Mouse (Mus musculus): ENCODE measurements around the gene Tmc2. TPM values are rescaled to one million over a fixed set of nuclear protein-coding genes. Genes with fewer than 3 reads are reported as not detected.

The Tmc2 gene
- polyA plus RNA-seq, 2 experiments, result not detected

GRCm38 (mm10) chr2:130246912-130247311 lies 51.9 kb downstream of the Tmc2 start:
- H3K27ac ChIP-seq, result no peak overlapping the region
- no peak overlapping the region for H3K9ac ChIP-seq (replicated peaks)
- H3K36me3 ChIP-seq (replicated peaks; ENCODE audit: control insufficient read depth, insufficient read depth, low read depth), result no peaks in the 10 kb centered on the region
- 41% methylated on average over 9 of the region's 9 CpGs for WGBS (ENCODE audit: insufficient replicate concordance)
- ATAC-seq (ENCODE audit: insufficient read depth) (no peak), DNase-seq (ENCODE audit: low read depth in 3 of 3, low spot score in 3 of 3) (peak in 1 of 3 experiments; percentile 35)
- no peak overlapping the region for H3K4me2 ChIP-seq (ENCODE audit: low read depth)
- H3K4me3 ChIP-seq (ENCODE audit: insufficient read depth in 1 of 2, low read depth in 2 of 2, low read length in 2 of 2), result no peak overlapping the region
- no peaks in the 10 kb centered on the region for H3K9me3 ChIP-seq (ENCODE audit: control insufficient read depth, low read length)
- no peaks in the 10 kb centered on the region for H3K27me3 ChIP-seq (ENCODE audit: control insufficient read depth, insufficient read depth, low read length)
- TF ChIP-seq CTCF (IDR thresholded peaks at IDR 0.05; ENCODE audit: low read depth) (peak; percentile 62), EP300 (IDR thresholded peaks at IDR 0.05; ENCODE audit: low read depth) (no peak)
- H3K4me1 ChIP-seq (replicated peaks; ENCODE audit: control insufficient read depth in 2 of 2, insufficient read depth in 2 of 2, low read length in 1 of 2), result peaks cover 2 to 11% of the 10 kb centered on the region in 2 experiments; a peak in 3 of 4 replicates

- no peak overlapping the region for H3K9ac ChIP-seq (replicated peaks)
- peaks cover 2 to 11% of the 10 kb centered on the region in 2 experiments; a peak in 3 of 4 replicates for H3K4me1 ChIP-seq (replicated peaks; ENCODE audit: control insufficient read depth in 2 of 2, insufficient read depth in 2 of 2, low read length in 1 of 2)
- H3K4me2 ChIP-seq (ENCODE audit: low read depth), result peak overlapping the region; percentile 3; the same call in 1 of the 2 replicates
- no peaks in the 10 kb centered on the region for H3K9me3 ChIP-seq (ENCODE audit: control insufficient read depth, low read length)
- H3K36me3 ChIP-seq (replicated peaks; ENCODE audit: control insufficient read depth, insufficient read depth, low read depth), result no peaks in the 10 kb centered on the region
- H3K27ac ChIP-seq, result no peak overlapping the region
- DNase-seq (ENCODE audit: low read depth in 3 of 3, low spot score in 3 of 3) (peak; percentile 17 to 36 (median 25)), ATAC-seq (ENCODE audit: insufficient read depth) (peak; percentile 90)
- no peaks in the 10 kb centered on the region for H3K27me3 ChIP-seq (ENCODE audit: control insufficient read depth, insufficient read depth, low read length)
- TF ChIP-seq EP300 (IDR thresholded peaks at IDR 0.05; ENCODE audit: low read depth) (peak; percentile 46), CTCF (IDR thresholded peaks at IDR 0.05; ENCODE audit: low read depth) (no peak)
- H3K4me3 ChIP-seq (ENCODE audit: insufficient read depth in 1 of 2, low read depth in 2 of 2, low read length in 2 of 2), result no peak overlapping the region
- WGBS (ENCODE audit: insufficient replicate concordance), result 34% methylated on average over 7 of the region's 7 CpGs
Measured at GRCm38 (mm10) chr2:130248226-130248625, 53.2 kb downstream of the Tmc2 start.

GRCm38 (mm10) chr2:130256762-130257161 lies 61.8 kb downstream of the Tmc2 start:
- WGBS (ENCODE audit: insufficient replicate concordance), result 37% methylated on average over 4 of the region's 4 CpGs
- no peaks in the 10 kb centered on the region for H3K9me3 ChIP-seq (ENCODE audit: control insufficient read depth, low read length)
- H3K27me3 ChIP-seq (ENCODE audit: control insufficient read depth, insufficient read depth, low read length), result no peaks in the 10 kb centered on the region
- H3K4me3 ChIP-seq (ENCODE audit: insufficient read depth in 1 of 2, low read depth in 2 of 2, low read length in 2 of 2), result no peak overlapping the region
- DNase-seq (ENCODE audit: low read depth in 3 of 3, low spot score in 3 of 3) (no peak), ATAC-seq (ENCODE audit: insufficient read depth) (no peak)
- TF ChIP-seq CTCF (IDR thresholded peaks at IDR 0.05; ENCODE audit: low read depth) (no peak), EP300 (IDR thresholded peaks at IDR 0.05; ENCODE audit: low read depth) (no peak)
- H3K4me1 ChIP-seq (replicated peaks; ENCODE audit: control insufficient read depth in 2 of 2, insufficient read depth in 2 of 2, low read length in 1 of 2), result peaks cover 13 to 16% of the 10 kb centered on the region in 2 experiments
- H3K4me2 ChIP-seq (ENCODE audit: low read depth), result no peak overlapping the region
- H3K27ac ChIP-seq, result no peak overlapping the region
- no peak overlapping the region for H3K9ac ChIP-seq (replicated peaks)
- no peaks in the 10 kb centered on the region for H3K36me3 ChIP-seq (replicated peaks; ENCODE audit: control insufficient read depth, insufficient read depth, low read depth)

GRCm38 (mm10) chr2:130260822-130261221 lies 65.8 kb downstream of the Tmc2 start:
- no peak overlapping the region for H3K27ac ChIP-seq
- TF ChIP-seq EP300 (IDR thresholded peaks at IDR 0.05; ENCODE audit: low read depth), result no peak
- no peak for TF ChIP-seq CTCF (IDR thresholded peaks at IDR 0.05; ENCODE audit: low read depth)
- peak overlapping the region; percentile 16 for H3K9ac ChIP-seq (replicated peaks)
- no peak overlapping the region for H3K4me3 ChIP-seq (ENCODE audit: insufficient read depth in 1 of 2, low read depth in 2 of 2, low read length in 2 of 2)
- DNase-seq (ENCODE audit: low read depth in 3 of 3, low spot score in 3 of 3) (no peak), ATAC-seq (ENCODE audit: insufficient read depth) (no peak)
- no peaks in the 10 kb centered on the region for H3K36me3 ChIP-seq (replicated peaks; ENCODE audit: control insufficient read depth, insufficient read depth, low read depth)
- H3K9me3 ChIP-seq (ENCODE audit: control insufficient read depth, low read length), result no peaks in the 10 kb centered on the region
- H3K4me1 ChIP-seq (replicated peaks; ENCODE audit: control insufficient read depth in 2 of 2, insufficient read depth in 2 of 2, low read length in 1 of 2), result peaks cover 43 to 48% of the 10 kb centered on the region in 2 experiments
- 55% methylated on average over 4 of the region's 4 CpGs for WGBS (ENCODE audit: insufficient replicate concordance)
- peak overlapping the region; percentile 73 for H3K4me2 ChIP-seq (ENCODE audit: low read depth)
- no peaks in the 10 kb centered on the region for H3K27me3 ChIP-seq (ENCODE audit: control insufficient read depth, insufficient read depth, low read length)

- DNase-seq (ENCODE audit: low read depth in 3 of 3, low spot score in 3 of 3) (no peak), ATAC-seq (ENCODE audit: insufficient read depth) (peak; percentile 57; the same call in 1 of the 2 replicates)
- TF ChIP-seq EP300 (IDR thresholded peaks at IDR 0.05; ENCODE audit: low read depth) (no peak), CTCF (IDR thresholded peaks at IDR 0.05; ENCODE audit: low read depth) (no peak)
- H3K9ac ChIP-seq (replicated peaks), result no peak overlapping the region; the same call in 1 of the 2 replicates
- peak overlapping the region; percentile 5 for H3K27ac ChIP-seq
- no peaks in the 10 kb centered on the region for H3K27me3 ChIP-seq (ENCODE audit: control insufficient read depth, insufficient read depth, low read length)
- peak overlapping the region; percentile 73 for H3K4me2 ChIP-seq (ENCODE audit: low read depth)
- no peaks in the 10 kb centered on the region for H3K9me3 ChIP-seq (ENCODE audit: control insufficient read depth, low read length)
- no peaks in the 10 kb centered on the region for H3K36me3 ChIP-seq (replicated peaks; ENCODE audit: control insufficient read depth, insufficient read depth, low read depth)
- WGBS (ENCODE audit: insufficient replicate concordance), result 14% methylated on average over 2 of the region's 2 CpGs
- peak overlapping the region in 1 of 2 experiments; percentile 8; a peak in 2 of 4 replicates for H3K4me3 ChIP-seq (ENCODE audit: insufficient read depth in 1 of 2, low read depth in 2 of 2, low read length in 2 of 2)
- H3K4me1 ChIP-seq (replicated peaks; ENCODE audit: control insufficient read depth in 2 of 2, insufficient read depth in 2 of 2, low read length in 1 of 2), result peaks cover 50 to 56% of the 10 kb centered on the region in 2 experiments
Measured at GRCm38 (mm10) chr2:130261914-130262313, 66.9 kb downstream of the Tmc2 start.

All from liver, embryonic 14.5 days (tissue).